Mouse (Mus musculus) ES-Bruce4 (cell line): ENCODE measurements around the gene Rerg. TPM values are rescaled to one million over a fixed set of nuclear protein-coding genes. Genes with fewer than 3 reads are reported as not detected.

Experiments
- H3K27ac ChIP-seq: 2 replicates; pipeline ENCODE4 v1.5.1; 2012; ENCODE audit warnings: low read length, inconsistent platforms; ENCODE audit not compliant: insufficient read depth
- H3K27me3 ChIP-seq: 2 replicates; pipeline ENCODE4 v1.6.1; 2012; ENCODE audit warnings: mild to moderate bottlenecking, low read length, inconsistent platforms; ENCODE audit not compliant: control insufficient read depth, poor library complexity, insufficient read depth, severe bottlenecking
- H3K36me3 ChIP-seq: 2 replicates; pipeline ENCODE4 v1.6.1; 2012; ENCODE audit warnings: inconsistent platforms, mild to moderate bottlenecking, low read length, moderate library complexity; ENCODE audit not compliant: control insufficient read depth, poor library complexity, insufficient read depth, severe bottlenecking
- H3K4me1 ChIP-seq: one replicate; pipeline ENCODE4 v1.8.1; 2011; ENCODE audit warnings: low read length; ENCODE audit not compliant: control insufficient read depth, insufficient read depth
- H3K4me3 ChIP-seq: 2 replicates; pipeline ENCODE4 v1.5.1; 2011; ENCODE audit warnings: low read depth, mild to moderate bottlenecking, low read length
- H3K9ac ChIP-seq: 2 replicates; pipeline ENCODE4 v1.6.1; 2012; ENCODE audit warnings: low read depth, mild to moderate bottlenecking, inconsistent platforms; ENCODE audit not compliant: poor library complexity, severe bottlenecking
- H3K9me3 ChIP-seq: replicated peaks from 2 replicates; pipeline ENCODE4 v1.6.1; 2012; ENCODE audit warnings: mild to moderate bottlenecking, low read length, inconsistent platforms; ENCODE audit not compliant: control insufficient read depth, poor library complexity, insufficient read depth, severe bottlenecking
- CTCF ChIP-seq: IDR thresholded peaks from one replicate; pipeline ENCODE4 v1.8.1; 2011; ENCODE audit warnings: low read depth, low read length
- EP300 ChIP-seq: IDR thresholded peaks from 2 replicates; pipeline ENCODE4 v1.6.1; 2011; ENCODE audit warnings: low read depth, low read length; ENCODE audit not compliant: insufficient read depth
- POLR2A ChIP-seq: IDR thresholded peaks from one replicate; pipeline ENCODE4 v1.8.1; 2011; ENCODE audit warnings: low read length; ENCODE audit not compliant: insufficient read depth
- polyA plus RNA-seq: library from polyadenylated mRNA; stranded (reverse); fragments of >200 nt; gene quantifications from 2 replicates; pipeline ENCODE4 v1.2.4, GENCODE M21; 2011; ENCODE audit warnings: low read depth; ENCODE audit not compliant: missing spikeins, insufficient read depth, insufficient read length

Rerg gene
- polyA plus RNA-seq, result 0.53 TPM in 1 of 2 replicates, not detected in the other

- Histone ChIP-seq H3K9ac (peak within 1 kb of the TSS; percentile 21), H3K36me3 (no peaks in the 10 kb centered on the region), H3K27me3 (no peaks in the 10 kb centered on the region; the same call in none of the 2 replicates), H3K9me3 (no peaks in the 10 kb centered on the region), H3K27ac (no peak within 1 kb of the TSS), H3K4me3 (peak within 1 kb of the TSS; percentile 50), H3K4me1 (no peaks in the 10 kb centered on the region)
- no peak for TF ChIP-seq POLR2A
- TF ChIP-seq EP300, result no peak
- no peak for TF ChIP-seq CTCF
Observed at GRCm38 (mm10) chr6:137170226-137170625, at the start of gene Rerg. TSS of gene Rerg (minus strand) at chr6:137170497.

GRCm38 (mm10) chr6:137217841-137218463 lies 47.7 kb upstream of the Rerg start:
- H3K36me3 ChIP-seq, result no peaks in the 10 kb centered on the region
- H3K27me3 ChIP-seq, result no peaks in the 10 kb centered on the region
- H3K9me3 ChIP-seq, result no peaks in the 10 kb centered on the region
- no peak overlapping the region for H3K27ac ChIP-seq
- no peaks in the 10 kb centered on the region for H3K4me1 ChIP-seq
- no peak overlapping the region for H3K9ac ChIP-seq
- H3K4me3 ChIP-seq, result no peak overlapping the region
- TF ChIP-seq POLR2A (no peak), CTCF (no peak), EP300 (no peak)

- Histone ChIP-seq H3K27ac (no peak overlapping the region), H3K4me3 (no peak overlapping the region)
- TF ChIP-seq POLR2A (no peak), EP300 (no peak), CTCF (no peak)
Observed at GRCm38 (mm10) chr6:137211441-137211840, 41.1 kb upstream of the Rerg start.

DNA sequence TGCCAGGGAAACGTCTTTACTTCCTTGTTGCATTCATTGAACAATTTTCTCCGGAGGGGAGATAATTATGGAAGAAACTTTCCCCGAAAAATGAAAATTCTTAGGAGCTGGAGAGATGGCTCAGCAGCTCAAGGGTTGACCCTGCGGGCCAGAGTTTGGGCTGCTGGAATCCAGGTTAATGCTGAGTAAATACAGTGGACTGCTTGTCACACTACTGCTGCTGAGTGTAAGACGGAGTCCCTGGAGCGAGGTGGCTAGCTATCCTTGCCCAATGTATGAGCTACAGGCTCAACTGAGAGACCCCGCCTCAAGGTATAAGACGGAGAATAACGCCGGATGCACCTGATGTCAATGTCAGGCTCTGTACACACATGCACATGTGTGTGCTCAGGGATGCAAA lies 40.7 kb upstream of the Rerg start:
- Histone ChIP-seq H3K9me3 (no peaks in the 10 kb centered on the region), H3K4me3 (no peak overlapping the region), H3K27ac (no peak overlapping the region), H3K27me3 (no peaks in the 10 kb centered on the region), H3K4me1 (no peaks in the 10 kb centered on the region), H3K36me3 (no peaks in the 10 kb centered on the region), H3K9ac (no peak overlapping the region)
- TF ChIP-seq CTCF (no peak), POLR2A (no peak), EP300 (no peak)

More at GRCm38 (mm10) chr6:137211441-137211840, 41.1 kb upstream of the Rerg start:
- Histone ChIP-seq H3K4me1 (no peaks in the 10 kb centered on the region), H3K36me3 (no peaks in the 10 kb centered on the region), H3K9ac (no peak overlapping the region), H3K9me3 (no peaks in the 10 kb centered on the region), H3K27me3 (no peaks in the 10 kb centered on the region)

DNA sequence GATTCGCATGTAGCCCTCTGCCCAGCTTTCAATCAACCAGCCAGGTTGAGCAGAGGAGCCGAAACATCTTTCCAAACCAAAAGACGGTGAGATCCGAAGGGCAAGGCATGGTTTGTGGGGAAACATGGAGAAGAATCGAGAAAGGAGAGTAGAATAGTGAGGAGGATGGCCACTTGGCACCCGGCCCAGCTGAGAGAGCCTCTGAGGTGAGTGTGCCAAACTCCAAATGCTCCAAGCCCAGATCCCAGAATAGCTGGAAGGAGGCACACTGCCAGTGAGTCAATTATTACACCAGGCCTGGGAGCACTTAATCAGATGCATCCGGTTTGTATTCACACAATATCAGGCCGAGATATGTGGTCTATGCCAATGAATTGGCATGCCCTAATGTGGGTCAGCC lies 39.7 kb upstream of the Rerg start:
- Histone ChIP-seq H3K27ac (no peak overlapping the region), H3K27me3 (no peaks in the 10 kb centered on the region), H3K4me1 (no peaks in the 10 kb centered on the region), H3K9ac (no peak overlapping the region), H3K4me3 (no peak overlapping the region), H3K36me3 (no peaks in the 10 kb centered on the region), H3K9me3 (no peaks in the 10 kb centered on the region)
- TF ChIP-seq EP300, result no peak
- no peak for TF ChIP-seq POLR2A
- no peak for TF ChIP-seq CTCF

GRCm38 (mm10) chr6:137207126-137207525 lies 36.8 kb upstream of the Rerg start:
- no peak overlapping the region for H3K9ac ChIP-seq
- no peak overlapping the region for H3K4me3 ChIP-seq
- TF ChIP-seq POLR2A (no peak), EP300 (no peak), CTCF (no peak)
- no peaks in the 10 kb centered on the region for H3K36me3 ChIP-seq
- H3K9me3 ChIP-seq, result no peaks in the 10 kb centered on the region
- H3K27ac ChIP-seq, result no peak overlapping the region
- H3K27me3 ChIP-seq, result no peaks in the 10 kb centered on the region
- no peaks in the 10 kb centered on the region for H3K4me1 ChIP-seq
